Mouse (Mus musculus) monocyte, adult 2 months (primary cell): Measurements from ENCODE around the gene 6330409D20Rik.

ENCODE experiments used
- DNase-seq, 2 experiments: peaks; one replicate each; pipeline ENCODE4 v3.0.0; 2022; ENCODE audit warnings: low spot score in 2 of 2, low read depth in 1 of 2

Gene 6330409D20Rik

DNA sequence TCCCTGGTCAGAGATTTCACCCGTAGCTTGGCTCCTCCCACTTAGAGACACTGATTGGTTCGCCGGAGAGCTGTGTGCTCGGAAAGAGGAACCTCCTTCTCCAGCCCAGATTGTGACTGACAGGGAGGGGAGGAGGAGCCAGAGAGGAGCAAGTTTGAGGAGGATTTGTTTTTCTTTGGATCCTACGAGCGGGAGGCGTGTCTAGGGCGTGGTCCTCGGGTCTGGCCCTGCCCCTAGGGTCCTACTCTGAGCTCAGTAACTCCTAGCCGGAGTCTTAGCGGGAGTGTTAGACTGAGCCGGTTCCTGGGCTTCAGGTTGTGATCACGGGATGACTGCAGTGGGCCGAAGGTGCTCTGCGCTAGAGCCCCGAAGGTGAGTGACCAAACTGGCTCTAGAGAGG lies 13.4 kb downstream of the 6330409D20Rik start:
- DNase-seq = peak; percentile 68

- DNase-seq = no peak
Observed at GRCm38 (mm10) chr2:32724832-32725790, 15.7 kb downstream of the 6330409D20Rik start.

DNA sequence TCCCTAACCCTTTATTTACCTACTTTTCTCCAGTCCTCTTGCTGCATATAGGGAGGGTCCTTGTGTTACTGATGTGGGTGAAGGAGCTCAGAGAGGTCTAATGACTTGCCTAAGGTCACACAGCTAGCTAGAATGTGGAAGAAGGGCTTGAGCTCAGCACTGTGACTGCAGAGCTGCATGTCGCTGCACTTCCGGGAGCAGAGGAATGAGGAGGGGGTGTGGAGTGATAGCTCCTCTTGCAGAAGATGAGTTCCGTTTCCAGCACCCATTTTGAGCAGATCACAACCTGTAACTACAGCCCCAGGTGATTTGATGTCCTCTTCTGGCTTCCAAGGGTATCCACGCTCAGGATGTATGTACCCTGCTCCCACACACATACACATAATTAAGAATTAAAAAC lies 16.7 kb downstream of the 6330409D20Rik start:
- no peak for DNase-seq

DNA sequence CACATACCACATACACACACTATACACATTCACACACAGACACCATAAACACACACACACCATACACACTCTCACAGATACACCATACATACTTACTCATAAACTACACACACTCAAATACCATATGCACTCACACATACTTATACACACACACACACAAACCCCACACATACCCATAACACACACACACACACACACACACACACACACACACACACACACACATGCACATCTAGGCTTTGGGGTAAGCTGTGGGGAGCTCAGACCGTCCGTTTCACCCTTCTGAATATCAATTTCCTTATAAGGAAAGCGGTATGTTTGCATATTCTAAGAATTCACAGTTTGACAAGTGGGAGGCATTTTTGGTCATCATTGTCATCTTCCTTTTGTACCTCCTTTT lies 18.2 kb downstream of the 6330409D20Rik start:
- no peak for DNase-seq

GRCm38 (mm10) chr2:32722046-32722445 lies 18.8 kb downstream of the 6330409D20Rik start:
- peak in 1 of 2 experiments; percentile 33 for DNase-seq

DNA sequence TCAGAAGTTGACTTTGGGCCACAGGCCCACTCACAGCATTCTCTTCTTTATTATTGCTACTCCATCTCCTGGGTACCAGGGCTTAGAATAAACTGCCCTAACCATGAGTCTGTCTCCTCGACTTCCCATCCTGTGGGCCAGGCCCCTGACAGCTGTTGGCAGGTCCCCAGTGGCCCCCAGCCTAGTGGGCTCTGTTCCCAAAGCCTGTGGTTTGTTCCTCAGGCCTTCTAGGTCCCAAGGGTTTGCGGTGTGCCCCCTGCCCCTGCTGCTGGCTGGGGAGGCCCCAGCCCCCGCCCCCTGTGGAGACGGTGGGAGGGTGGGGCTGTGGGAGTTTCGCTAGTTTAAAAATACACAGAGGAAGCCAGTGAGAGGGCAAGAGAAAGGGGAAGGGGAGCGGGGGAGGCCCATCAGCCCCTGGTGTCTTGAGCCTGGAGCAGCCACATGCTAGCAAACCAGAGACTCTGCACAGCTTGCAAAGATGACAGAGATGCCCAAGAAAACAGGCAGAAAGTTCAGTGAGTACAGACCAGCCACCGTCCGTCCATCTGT lies 20.1 kb downstream of the 6330409D20Rik start, which contains the start of gene Sh2d3c:
TSS of gene Sh2d3c (plus strand) at position 375 of the 549 bp plus-strand sequence.
- peak in 1 of 2 experiments; percentile 39 for DNase-seq

DNA sequence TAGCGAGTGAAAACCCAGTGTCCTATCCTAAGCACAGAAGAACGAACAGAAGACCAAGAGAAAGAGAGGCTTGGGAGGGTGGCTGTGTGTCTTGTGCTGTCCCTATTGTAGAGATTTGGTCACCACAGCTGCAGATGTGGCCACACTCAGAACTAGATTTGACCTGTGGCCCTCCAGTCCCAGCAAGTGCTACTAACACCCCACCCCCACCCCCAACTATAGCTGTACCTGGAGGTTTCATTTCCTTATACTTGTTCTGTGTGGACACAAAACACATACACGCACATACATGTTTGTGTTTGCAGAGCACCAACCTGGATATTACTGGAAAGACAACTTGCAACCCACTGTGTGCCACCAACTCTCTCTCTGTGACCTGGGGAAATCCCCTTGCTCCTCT lies 20.8 kb downstream of the 6330409D20Rik start:
- no peak for DNase-seq

DNA sequence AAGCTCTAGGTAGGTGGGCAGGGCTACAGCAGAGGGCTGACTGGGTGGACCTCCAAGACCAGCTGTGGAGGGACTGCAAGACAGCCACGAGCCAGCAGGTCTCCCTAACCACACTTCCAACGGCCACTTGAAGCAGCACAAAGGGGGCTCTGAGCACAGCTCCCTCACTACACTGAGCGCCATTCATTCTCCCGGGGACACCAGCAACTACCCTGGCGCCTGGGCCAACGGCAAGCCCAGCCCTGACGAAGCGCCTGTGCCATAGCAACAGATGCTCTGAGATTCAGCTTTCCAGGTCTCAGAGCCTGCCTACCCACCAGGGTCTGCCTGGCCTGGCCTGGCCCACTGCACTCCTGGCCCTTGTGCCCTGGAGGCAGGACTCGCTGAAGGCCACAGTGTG lies 22.1 kb downstream of the 6330409D20Rik start:
- no peak for DNase-seq

DNA sequence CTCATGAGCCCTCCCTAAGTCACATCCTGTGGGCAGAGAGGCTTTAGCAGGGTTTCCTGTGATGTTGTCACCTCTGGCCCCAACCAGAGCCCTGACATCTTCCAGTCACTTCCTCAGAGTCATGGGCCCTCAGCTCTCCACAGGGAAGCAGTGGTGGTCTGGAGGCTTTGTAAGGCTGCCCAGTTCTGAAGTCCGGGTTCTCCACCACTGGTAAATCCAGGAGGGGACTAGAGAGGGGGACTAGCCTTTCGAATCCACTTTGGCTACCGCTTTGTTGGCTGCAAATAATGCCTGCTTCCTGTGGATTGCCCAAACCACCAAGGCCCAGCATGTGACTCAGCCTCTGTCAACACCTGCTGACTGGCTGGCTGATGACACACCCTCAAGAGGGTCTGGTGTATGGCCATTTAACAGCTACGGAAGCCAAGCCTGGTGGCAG lies 25.8 kb downstream of the 6330409D20Rik start:
- DNase-seq = peak; percentile 77

DNA sequence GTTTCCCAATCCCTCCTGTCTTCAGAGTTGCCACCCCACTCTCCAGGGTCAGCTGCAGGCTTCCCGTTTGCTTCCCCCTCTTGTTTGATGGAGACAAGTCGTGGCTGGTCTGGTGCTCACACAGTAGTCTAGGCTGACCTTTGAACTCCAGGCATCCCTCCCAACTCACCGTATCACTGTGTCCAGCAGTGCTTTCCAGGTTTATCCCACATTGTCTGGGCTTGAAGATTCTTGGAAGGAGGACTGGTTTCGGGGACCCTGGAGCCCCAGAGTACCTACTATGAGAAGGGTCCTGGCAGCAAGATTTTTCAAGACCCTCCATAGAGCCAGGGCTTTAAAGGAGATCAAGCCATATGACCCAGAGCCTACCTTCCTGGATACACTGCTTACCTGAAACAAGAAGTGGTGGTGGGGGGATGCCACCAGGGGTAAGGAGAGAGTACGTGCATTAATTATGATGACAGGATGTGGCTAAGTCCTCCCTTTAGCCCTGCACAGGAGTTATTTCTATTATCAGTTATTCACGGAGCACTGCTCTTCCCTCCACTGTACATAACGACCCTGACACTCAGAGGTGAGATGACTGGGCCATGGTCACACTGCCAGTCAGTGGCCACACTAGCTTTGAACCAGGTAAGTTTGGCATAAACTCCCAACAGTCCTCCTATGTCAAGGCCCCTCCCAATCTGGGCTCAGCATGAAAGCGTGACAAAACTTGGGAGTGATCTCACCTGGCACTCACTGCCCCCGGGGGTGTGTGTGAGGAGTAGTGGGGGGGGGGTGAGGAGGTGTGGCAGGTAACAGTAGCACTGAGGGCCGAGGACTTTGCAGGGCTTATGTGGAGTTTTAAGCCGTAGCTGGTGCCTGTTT lies 26.5 kb downstream of the 6330409D20Rik start:
- DNase-seq = no peak

DNA sequence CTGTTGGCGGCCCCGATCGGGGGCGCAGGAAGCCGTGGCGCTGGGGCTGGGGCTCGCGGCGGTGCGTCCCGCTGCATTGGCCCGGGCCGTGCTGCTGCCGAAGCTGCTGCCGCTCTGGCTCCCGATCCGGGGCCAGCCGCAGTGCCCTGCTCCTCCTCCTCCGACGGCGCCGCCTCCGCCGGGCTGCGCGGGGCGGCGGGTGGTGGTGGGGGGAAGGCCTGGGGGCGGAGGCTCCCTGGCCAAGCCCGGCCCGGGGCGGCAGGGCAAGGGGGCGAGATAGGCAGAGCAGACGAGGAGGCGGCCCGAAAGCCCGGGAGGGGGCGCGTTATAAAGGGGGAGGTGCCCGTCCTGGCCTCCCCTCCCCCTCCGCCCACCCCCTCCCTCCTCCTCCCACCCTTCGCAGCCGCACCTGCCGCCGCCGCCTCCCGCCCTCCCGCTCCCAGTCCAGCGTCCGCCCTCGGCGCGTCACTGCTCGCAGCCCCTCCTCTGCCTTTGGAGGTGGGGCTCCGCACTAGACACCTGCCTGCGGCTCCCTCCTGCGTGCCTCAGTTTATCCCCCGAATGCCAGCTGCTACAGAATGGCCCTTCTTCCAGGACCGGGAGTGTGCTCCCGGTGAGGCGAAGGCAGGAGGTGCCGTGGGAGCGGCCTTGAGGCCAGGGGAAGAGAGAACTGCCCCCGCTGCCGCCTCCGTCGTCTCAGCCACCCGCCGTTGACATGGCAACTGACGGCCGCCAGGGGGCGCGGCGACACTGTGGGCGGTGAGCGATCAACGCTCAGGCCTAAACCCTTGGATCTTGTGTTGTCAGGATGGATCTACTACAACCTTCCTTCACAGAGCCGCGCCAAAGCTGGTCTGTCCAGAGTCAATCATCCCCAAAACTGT lies 27.6 kb downstream of the 6330409D20Rik start, which contains the start of gene Cdk9:
TSS of gene Cdk9 (minus strand) at position 143 of the 884 bp plus-strand sequence.
- peak; percentile 91 to 96 for DNase-seq

GRCm38 (mm10) chr2:32712586-32712933 lies 28.3 kb downstream of the 6330409D20Rik start:
- DNase-seq = peak; percentile 83 to 93

DNA sequence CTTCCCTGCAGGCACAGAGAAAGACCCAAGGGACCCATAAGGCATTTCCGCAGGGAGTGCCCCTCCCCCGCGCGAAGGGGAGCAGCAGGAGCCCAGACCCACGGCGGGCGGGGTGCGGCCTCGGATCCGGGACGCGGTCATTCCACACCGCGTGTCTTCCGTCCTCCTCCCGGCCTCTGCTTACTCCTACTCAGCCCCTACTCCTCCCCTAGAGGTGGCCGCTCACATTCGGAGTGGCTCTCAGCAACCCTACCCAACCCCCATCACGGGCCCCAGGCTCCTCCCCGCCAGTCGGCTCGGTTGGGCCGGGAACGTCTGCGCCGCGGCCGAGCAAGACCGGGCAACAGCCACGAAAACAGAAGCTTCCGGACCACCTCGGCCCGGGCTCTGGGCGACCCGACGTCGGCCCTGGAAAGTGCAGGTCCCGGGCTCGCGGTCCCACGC lies 28.7 kb downstream of the 6330409D20Rik start:
- DNase-seq = peak in 1 of 2 experiments; percentile 54

DNA sequence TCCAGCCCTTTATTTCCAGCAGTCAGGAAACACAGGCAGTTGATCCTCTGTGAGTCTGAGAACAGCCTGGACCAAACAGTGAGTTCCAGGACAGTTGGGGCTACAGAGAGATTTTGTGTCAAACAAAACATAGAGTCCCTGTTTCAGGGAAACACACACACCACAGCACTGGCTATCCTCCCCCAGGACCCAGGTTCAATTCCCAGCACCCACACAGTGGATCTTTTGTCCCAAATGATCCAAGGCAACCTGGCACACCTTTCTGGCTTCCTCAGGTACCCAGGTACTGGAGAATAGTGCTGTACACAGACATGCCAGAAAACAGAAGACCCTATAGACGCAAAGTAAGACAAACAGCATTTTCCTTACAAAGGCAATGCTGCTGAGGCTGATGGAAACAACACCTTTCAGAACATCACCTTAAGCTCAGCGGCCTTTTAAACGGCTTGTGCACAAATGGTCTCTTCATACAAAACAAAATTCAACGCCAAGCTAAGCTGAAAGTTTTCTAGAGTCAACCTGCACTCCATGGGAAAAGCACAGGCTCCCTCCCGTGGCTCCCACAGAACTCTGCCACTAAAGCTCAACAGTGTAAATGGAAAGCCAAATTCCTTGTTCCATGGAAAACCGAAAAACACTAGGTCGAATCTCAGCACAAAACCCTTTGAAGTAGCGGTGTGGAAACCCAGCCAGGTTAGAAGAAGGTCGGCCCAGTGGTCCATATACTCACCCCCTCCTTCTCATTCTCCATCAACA lies 29.3 kb downstream of the 6330409D20Rik start:
- DNase-seq = no peak

GRCm38 (mm10) chr2:32710425-32710824 lies 30.4 kb downstream of the 6330409D20Rik start:
- DNase-seq = peak in 1 of 2 experiments; percentile 44

DNA sequence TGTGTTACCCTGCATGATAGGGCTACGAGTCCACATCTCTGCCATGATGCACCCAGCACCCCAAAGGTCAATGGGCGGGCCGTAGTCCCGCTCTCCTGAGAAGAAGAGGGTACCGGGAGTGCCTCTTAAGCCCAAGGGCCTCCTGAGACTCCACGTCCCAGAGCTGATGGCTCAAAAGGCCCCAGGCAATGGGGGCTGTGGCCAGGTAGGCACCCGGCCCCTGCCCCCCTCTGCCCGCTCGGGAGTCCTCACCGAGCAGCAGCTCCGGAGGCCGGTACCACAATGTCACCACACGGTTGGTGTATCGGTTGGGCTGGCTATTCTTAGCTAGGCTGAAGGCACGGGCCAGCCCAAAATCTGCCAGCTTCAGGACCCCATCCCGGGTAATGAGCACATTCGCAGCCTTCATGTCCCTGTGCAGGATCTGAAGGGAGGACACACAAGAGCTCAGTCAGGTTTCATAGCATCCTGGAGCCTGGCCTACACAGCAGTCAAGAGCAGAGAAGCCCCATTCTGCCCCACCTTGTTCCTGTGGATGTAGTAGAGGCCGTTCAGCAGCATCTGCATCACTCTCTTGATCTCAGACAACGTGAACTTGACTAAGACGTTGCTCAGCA lies 31.2 kb downstream of the 6330409D20Rik start:
- no peak for DNase-seq

DNA sequence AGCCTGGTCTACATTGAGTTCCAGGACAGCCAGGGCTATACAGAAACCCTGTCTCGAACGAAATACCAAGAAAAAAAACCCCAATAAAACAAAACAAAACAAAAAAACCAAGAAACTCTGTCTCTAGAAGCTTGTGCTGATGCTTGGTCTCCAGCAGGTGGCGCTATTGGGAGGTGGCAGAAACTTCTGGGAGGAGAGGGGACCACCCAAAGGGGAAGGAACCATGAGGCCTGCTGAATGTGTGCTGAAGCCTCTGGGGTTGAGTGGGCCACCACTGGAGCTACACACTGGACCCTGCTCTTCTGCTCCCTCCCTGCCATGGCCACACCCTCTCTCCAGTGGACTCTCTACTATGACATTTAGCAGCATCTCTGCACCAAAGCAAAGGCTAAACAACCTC lies 32.2 kb downstream of the 6330409D20Rik start:
- DNase-seq = peak in 1 of 2 experiments; percentile 42

DNA sequence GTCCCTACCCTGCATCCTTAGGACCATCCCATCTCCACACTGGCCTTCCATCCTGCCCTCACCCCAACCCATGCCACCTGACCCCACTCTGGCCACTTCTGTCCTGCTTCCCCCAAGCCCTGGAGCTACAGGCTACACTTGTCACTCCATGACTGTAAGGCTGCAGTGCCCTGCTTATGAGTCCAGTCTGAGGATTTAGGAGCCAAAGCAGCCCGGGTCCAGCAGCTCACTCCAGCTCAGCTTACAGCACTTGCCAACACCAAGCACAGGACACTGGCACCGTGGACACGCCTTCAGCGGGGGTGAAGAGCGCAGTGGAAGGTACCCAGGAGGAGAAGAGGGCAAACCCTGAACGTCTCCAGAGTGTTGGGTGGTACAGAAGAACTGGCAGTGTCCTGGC lies 33.8 kb downstream of the 6330409D20Rik start:
- no peak for DNase-seq

DNA sequence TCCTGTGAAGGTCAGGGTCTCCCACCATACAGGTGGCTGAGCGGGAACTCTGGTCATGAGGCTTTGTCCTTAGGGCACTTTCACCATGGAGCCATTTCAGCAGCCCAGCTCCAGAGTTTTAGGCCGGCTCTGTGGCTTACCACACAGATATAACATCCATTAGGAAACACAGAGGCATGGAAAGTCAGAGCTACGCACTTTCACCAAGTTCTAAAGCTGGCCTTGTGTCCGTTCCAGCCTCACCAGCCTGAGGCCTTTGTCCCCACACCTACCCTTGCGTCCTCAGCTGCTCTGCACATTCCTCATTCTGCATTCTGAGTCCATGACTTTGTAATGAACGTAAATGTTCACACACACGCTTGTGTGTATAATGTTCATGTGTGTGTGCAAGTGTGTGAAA lies 35.8 kb downstream of the 6330409D20Rik start:
- no peak for DNase-seq
